Mouse (Mus musculus) left cerebral cortex, postnatal 14 days (tissue): ENCODE measurements around the gene Ptbp1. TPM values are rescaled to one million over a fixed set of nuclear protein-coding genes. Genes with fewer than 3 reads are reported as not detected.
A peak's percentile ranks its signal among the peaks of the same experiment; 100 is the strongest.

Experiments used
- DNase-seq, 2 experiments: peaks; one replicate each; pipeline ENCODE4 v3.0.0; 2021 to 2022; ENCODE audit warnings: low spot score in 2 of 2, mixed read lengths in 1 of 2
- intact Hi-C: fragments of 180-260 bp; cut with DNase I; formaldehyde crosslinking; loops from one replicate; pipeline ENCODE4 v1.15.1; 2025
- microRNA-seq, 2 experiments: library from miRNA; unstranded; fragments of <30 nt; microRNA quantifications; one replicate each; pipeline ENCODE4 v1.2.0; 2022
- total RNA-seq, 2 experiments: library from RNA; stranded (reverse); gene quantifications; 2 replicates each; pipeline ENCODE4 v1.2.3; 2021

Gene Ptbp1
- total RNA-seq, 2 experiments from 2014 or later = 52.1 to 61.1 TPM

DNA sequence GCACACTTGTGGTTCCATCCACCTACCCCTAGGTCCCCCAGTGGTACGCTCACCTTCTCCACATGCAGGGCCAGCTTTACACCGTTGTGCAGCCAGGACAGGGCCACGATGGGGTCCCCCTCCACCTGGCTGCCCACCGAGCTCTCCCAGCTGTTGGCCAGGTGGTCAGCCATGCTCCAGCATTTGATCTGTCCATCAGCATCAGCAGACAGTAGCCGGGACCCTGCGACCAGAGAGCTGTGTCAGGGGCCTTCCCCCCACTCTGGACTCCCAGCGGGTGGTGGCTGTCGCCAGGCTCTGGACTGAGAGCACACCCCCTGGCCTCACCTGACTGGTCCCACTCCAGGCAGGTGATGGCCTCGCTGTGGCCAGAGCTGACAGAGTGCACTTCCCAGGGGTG lies 52.5 kb downstream of the Ptbp1 start:
- intact Hi-C loops = no loop called here
- DNase-seq = no peak

DNA sequence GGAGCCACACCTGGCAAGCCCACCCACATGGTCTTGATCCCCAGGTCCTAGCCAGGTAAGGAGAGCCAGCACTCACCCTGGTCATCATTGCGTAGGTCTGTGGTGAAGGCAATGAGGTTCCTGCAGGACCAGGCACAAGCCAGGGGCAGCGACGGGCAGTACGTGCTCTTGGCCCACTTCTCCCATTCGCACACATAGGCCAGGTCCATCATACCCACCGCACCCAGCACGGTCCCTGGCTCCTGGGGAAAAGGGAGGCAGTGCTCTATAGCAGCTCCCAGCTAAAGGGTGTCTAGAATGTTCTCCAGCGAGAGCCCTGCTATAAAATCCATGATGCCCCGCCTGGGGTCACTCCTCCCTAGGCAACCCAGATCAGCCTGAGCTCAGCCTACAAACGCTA lies 53.2 kb downstream of the Ptbp1 start:
- intact Hi-C loops = no loop called here
- DNase-seq = no peak

DNA sequence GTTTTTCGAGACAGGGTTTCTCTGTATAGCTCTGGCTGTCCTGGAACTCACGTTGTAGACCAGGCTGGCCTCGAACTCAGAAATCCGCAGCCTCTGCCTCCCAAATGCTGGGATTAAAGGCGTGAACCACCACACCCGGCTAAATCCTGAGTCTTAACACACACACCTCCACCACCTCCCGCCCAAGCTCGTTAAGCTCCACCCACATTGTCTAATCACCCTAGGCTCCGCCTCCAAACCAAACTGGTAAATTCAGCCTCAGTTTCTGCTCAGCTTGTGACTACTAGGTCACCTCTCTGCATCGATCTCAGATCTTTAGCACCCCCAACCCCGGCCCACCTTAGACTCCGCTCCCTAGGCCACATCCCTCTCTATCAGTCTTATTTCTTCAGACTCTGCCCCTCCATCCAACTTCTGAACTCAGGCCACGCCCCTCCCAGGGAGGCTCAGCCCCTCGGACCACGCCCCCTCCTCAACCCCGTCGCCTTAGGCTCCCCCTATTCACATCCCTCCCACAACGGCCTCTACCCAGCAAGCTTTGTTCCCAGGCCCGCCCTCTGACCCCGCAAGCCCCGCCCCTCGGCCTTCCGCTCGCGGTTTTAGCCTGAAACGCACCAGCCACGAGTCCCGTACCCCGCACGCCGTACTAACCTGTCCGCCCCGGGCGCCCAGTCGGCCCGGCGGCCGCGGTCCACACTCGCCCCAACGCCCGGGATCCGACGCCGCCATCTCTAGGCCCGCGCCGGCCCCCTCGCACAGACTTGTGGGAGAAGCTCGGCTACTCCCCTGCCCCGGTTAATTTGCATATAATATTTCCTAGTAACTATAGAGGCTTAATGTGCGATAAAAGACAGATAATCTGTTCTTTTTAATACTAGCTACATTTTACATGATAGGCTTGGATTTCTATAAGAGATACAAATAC lies 54.2 kb downstream of the Ptbp1 start, which contains the start of gene Med16:
Gene Med16 (minus strand): TSS at position 757 of the 925 bp plus-strand sequence.
- intact Hi-C loops = no loop called here

DNA sequence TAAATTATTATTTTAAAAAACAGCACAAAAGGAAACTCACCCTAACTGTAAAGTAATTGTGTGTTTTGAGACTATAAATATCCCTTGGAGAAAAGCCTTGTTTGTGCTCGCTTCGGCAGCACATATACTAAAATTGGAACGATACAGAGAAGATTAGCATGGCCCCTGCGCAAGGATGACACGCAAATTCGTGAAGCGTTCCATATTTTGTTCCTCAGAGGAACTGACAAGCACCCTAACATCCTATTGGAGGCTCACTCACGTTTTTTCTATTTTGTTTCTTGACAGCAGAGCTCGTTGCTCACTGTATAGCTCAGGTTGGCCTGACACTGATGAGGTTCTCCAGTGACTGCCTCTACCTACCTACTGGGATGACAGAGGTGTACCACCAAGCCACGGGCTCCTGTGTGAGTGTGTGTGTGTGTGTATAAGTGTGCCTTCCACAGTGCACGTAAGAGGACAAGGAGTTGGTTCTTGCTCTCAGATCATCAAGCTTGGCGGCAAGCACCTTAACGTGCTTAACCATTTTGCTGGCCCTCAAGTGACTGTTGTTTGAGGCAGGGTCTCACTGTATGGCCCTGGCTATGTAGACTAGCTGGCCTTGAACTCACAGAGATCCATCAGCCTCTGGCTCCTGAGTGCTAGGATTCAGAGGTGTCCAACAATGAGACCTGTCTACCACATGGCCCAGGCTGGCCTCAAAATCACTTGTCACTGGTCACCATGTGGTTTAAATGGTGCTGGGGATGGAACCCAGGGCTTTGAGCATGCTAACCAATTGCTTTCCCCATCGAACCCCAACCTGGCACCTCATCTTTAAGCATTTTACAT lies 55.1 kb downstream of the Ptbp1 start:
- DNase-seq = peak; percentile 65 to 84
- intact Hi-C loops = no loop called here

More for the DNA sequence above, 54.2 kb downstream of the Ptbp1 start, which contains the start of gene Med16:
- peak; percentile 92 for DNase-seq

DNA sequence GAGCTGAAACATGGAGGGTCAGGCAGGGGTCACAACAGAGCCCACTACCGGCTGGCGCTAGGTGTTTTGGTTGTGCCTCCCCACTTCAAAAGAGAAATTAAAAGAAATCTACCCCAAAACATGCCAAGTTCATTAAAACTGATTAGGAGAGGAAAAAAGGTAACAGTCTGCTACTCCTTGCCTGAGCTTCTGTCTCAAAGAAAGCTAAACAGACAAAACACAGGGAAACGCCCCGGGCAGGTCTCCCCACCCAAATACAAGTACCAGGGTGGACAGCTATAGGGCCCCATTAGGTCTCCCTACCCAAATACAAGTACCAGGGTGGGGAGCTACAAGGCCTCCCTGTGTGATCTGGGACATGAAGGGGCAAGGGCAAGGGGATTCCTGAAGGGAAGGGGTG lies 56.3 kb downstream of the Ptbp1 start, which contains the start of gene Gm26602:
Gene Gm26602 (plus strand): TSS at position 301 of the 400 bp plus-strand sequence.
- intact Hi-C loops = no loop called here
- no peak for DNase-seq

DNA sequence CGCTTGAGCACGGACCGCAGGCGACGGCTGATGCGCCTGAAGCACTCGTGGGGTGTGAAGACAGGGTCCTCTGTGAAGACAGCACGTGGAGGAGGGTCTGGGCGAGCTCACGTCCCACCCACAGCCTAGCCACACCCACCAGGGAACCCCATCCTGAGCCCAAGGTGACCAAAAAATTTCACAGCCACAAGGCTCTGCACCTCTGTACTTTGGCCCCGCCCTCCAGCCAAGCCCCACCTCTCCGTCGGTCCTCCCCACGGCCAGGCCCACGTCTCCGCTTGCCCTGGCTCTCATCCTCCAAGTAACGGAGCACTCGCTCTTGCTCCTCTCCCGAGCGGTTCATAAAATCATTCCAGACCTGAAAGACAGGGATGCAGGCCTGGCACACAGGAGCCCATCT lies 58.2 kb downstream of the Ptbp1 start:
- intact Hi-C loops = no loop called here
- no peak for DNase-seq

Small RNAs within 50 kb of the gene (microRNA-seq; reads per million reads assigned to microRNA genes)
- 0 reads per million in 2 experiments for gene Mir6910

Other genes starting within 250 kb of the Ptbp1 start
- gene C2cd4c, start 240.4 kb upstream of the Ptbp1 start, total RNA-seq = 10 to 100 TPM; 14.2 to 15.1 TPM
- gene Shc2, start 216.5 kb upstream of the Ptbp1 start, total RNA-seq = 10 to 100 TPM; 49.8 to 50.3 TPM
- under 1 TPM; 0.46 to 0.63 TPM for gene Odf3l2, start 208.7 kb upstream of the Ptbp1 start, total RNA-seq
- gene Madcam1, start 189.9 kb upstream of the Ptbp1 start, total RNA-seq = under 1 TPM in 1 of 2 experiments, not detected in 1; 0.23 TPM
- gene Tpgs1, start 185.1 kb upstream of the Ptbp1 start, total RNA-seq = 10 to 100 TPM; 71.9 to 77.9 TPM
- gene Cdc34, start 172.2 kb upstream of the Ptbp1 start, total RNA-seq = 10 to 100 TPM; 64.2 to 70.3 TPM
- gene Gzmm, start 165.4 kb upstream of the Ptbp1 start, total RNA-seq = 1 to 10 TPM in 1 of 2 experiments, under 1 TPM in 1; 0.81 to 1.6 TPM
- gene Bsg, start 149.9 kb upstream of the Ptbp1 start, total RNA-seq = 100 to 1,000 TPM; 785 to 820 TPM
- 10 to 100 TPM; 93.4 to 99.2 TPM for gene Hcn2, start 137.8 kb upstream of the Ptbp1 start, total RNA-seq
- gene Polrmt, start 107.8 kb upstream of the Ptbp1 start, total RNA-seq = 10 to 100 TPM; 43.8 to 45.4 TPM
- gene Fgf22, start 99.4 kb upstream of the Ptbp1 start, total RNA-seq = 1 to 10 TPM; 1.4 to 2.1 TPM
- 10 to 100 TPM; 95.4 to 97.1 TPM for gene Rnf126, start 87.5 kb upstream of the Ptbp1 start, total RNA-seq
- gene Fstl3, start 77.2 kb upstream of the Ptbp1 start, total RNA-seq = 1 to 10 TPM; 1.7 to 2.2 TPM
- gene Prss57, start 63.5 kb upstream of the Ptbp1 start, total RNA-seq = 1 to 10 TPM in 1 of 2 experiments, under 1 TPM in 1; 0.17 to 1.1 TPM
- gene Palm, start 60.9 kb upstream of the Ptbp1 start, total RNA-seq = 100 to 1,000 TPM; 398 to 410 TPM
- under 1 TPM; 0.59 to 0.72 TPM for gene Misp, start 33.4 kb upstream of the Ptbp1 start, total RNA-seq
- gene Prtn3, start 20.0 kb downstream of the Ptbp1 start, total RNA-seq = 1 to 10 TPM; 2.3 to 3.1 TPM
- gene Plppr3, start 20.2 kb downstream of the Ptbp1 start, total RNA-seq = 10 to 100 TPM; 68.3 to 71.2 TPM
- not detected for gene Elane, start 31.8 kb downstream of the Ptbp1 start, total RNA-seq
- not detected for gene Cfd, start 36.4 kb downstream of the Ptbp1 start, total RNA-seq
- 10 to 100 TPM; 55.0 to 66.5 TPM for gene Med16, start 54.5 kb downstream of the Ptbp1 start, total RNA-seq
- gene Gm26602, start 56.4 kb downstream of the Ptbp1 start, total RNA-seq = not detected
- 1 to 10 TPM; 5.7 to 7.6 TPM for gene Kiss1r, start 62.5 kb downstream of the Ptbp1 start, total RNA-seq
- 100 to 1,000 TPM; 438 to 440 TPM for gene R3hdm4, start 66.8 kb downstream of the Ptbp1 start, total RNA-seq
- 1 to 10 TPM; 5.4 to 7.0 TPM for gene Arid3a, start 72.6 kb downstream of the Ptbp1 start, total RNA-seq
- gene Wdr18, start 105.7 kb downstream of the Ptbp1 start, total RNA-seq = 10 to 100 TPM; 45.3 to 46.5 TPM
- under 1 TPM; 0.21 to 0.40 TPM for gene Grin3b, start 116.3 kb downstream of the Ptbp1 start, total RNA-seq
- 100 to 1,000 TPM; 140 to 152 TPM for gene Tmem259, start 129.9 kb downstream of the Ptbp1 start, total RNA-seq
- gene Cnn2, start 134.2 kb downstream of the Ptbp1 start, total RNA-seq = 10 to 100 TPM in 1 of 2 experiments, 1 to 10 TPM in 1; 9.5 to 11.9 TPM
- 10 to 100 TPM; 10.9 TPM for gene Abca7, start 142.1 kb downstream of the Ptbp1 start, total RNA-seq
- 1 to 10 TPM; 3.3 to 4.0 TPM for gene Arhgap45, start 162.2 kb downstream of the Ptbp1 start, total RNA-seq
- 10 to 100 TPM; 66.9 to 68.9 TPM for gene Polr2e, start 185.4 kb downstream of the Ptbp1 start, total RNA-seq
- gene Gpx4, start 192.7 kb downstream of the Ptbp1 start, total RNA-seq = 100 to 1,000 TPM; 462 to 482 TPM